Mouse (Mus musculus) frontal cortex, adult (tissue): ENCODE measurements around the gene 1700011M02Rik.
A peak's percentile ranks its signal among the peaks of the same experiment; 100 is the strongest.
"Not testable (repeated sequence)": the region's sequence is repeated elsewhere in the genome, so short reads cannot be mapped to it uniquely, and the experiment has no call there.

Source experiments
- ATAC-seq: cut with Nextera tagmentation; 2 replicates; pipeline ENCODE4 v1.9.2; 2017; ENCODE audit warnings: mild to moderate bottlenecking, moderate library complexity, mixed read lengths; ENCODE audit not compliant: low TSS enrichment

1700011M02Rik gene

GRCm38 (mm10) chrX:102908587-102908986 lies at the start of gene 1700011M02Rik, which contains the start of gene Dmrtc1a:
TSS of gene 1700011M02Rik (plus strand) at chrX:102908905.
TSS of gene Dmrtc1a (minus strand) at chrX:102908687.
- ATAC-seq: not testable (repeated sequence)

GRCm38 (mm10) chrX:102867871-102868270 lies 40.8 kb upstream of the 1700011M02Rik start, which contains the start of gene 1700031F05Rik:
TSS of gene 1700031F05Rik (minus strand) at chrX:102867971.
- no peak for ATAC-seq

GRCm38 (mm10) chrX:102914823-102915222 lies 6.1 kb downstream of the 1700011M02Rik start:
- not testable (repeated sequence) for ATAC-seq

GRCm38 (mm10) chrX:102926707-102927106 lies 18.0 kb downstream of the 1700011M02Rik start:
- peak; percentile 85 for ATAC-seq

GRCm38 (mm10) chrX:102928072-102928471 lies 19.4 kb downstream of the 1700011M02Rik start, which contains the start of gene 1700018G05Rik:
TSS of gene 1700018G05Rik (plus strand) at chrX:102928372.
- not testable (repeated sequence) for ATAC-seq

- ATAC-seq: peak; percentile 56
These were observed 24.4 kb downstream of the 1700011M02Rik start for GRCm38 (mm10) chrX:102932992-102933570.

GRCm38 (mm10) chrX:102933571-102934394 lies 25.1 kb downstream of the 1700011M02Rik start:
- peak; percentile 94 for ATAC-seq

- ATAC-seq: peak; percentile 38; the same call in 1 of the 2 replicates
These were observed 25.7 kb downstream of the 1700011M02Rik start for GRCm38 (mm10) chrX:102934395-102934764.

- no peak for ATAC-seq
These were observed 28.0 kb downstream of the 1700011M02Rik start for GRCm38 (mm10) chrX:102936743-102937142.

- ATAC-seq: not testable (repeated sequence)
These were observed 41.4 kb downstream of the 1700011M02Rik start for GRCm38 (mm10) chrX:102950136-102950535.

GRCm38 (mm10) chrX:102958917-102959316 lies 50.2 kb downstream of the 1700011M02Rik start:
- ATAC-seq: peak; percentile 77
